Mouse (Mus musculus): ENCODE data around the gene Ubald2. TPM values are rescaled to one million over a fixed set of nuclear protein-coding genes. Genes with fewer than 3 reads are reported as not detected.
"Not testable (repeated sequence)": the region's sequence is repeated elsewhere in the genome, so short reads cannot be mapped to it uniquely, and the experiment has no call there.

Ubald2 gene
- polyA plus RNA-seq, 2 experiments: 50.3 to 70.9 TPM

DNA sequence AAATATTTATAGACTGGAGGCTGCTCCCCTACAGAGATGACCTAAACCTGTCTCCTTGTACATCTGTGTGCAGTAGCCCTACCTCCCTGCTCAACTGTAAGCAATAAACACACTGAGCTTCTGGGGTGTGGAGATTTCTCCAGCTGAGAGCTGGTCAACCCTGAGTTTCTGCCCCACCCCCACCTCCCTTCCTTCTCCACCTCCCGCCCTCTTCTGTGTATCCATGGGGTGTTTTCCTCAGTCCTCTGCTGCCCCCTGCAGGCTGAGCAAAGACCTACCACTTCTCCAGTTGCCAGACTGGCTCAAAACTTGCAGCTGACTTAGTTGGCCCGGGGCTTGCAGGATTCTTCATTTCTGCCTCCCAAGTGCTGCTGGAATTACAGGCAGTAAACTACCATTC is 29.9 kb downstream of the Ubald2 start:
- Histone ChIP-seq H3K9me3 (ENCODE audit: control insufficient read depth, low read length) (no peaks in the 10 kb centered on the region), H3K9ac (replicated peaks) (no peak overlapping the region), H3K27ac (no peak overlapping the region), H3K4me3 (ENCODE audit: insufficient read depth in 1 of 2, low read depth in 2 of 2, low read length in 2 of 2) (no peak overlapping the region), H3K4me2 (ENCODE audit: low read depth) (no peak overlapping the region), H3K27me3 (ENCODE audit: control insufficient read depth, insufficient read depth, low read length) (no peaks in the 10 kb centered on the region), H3K36me3 (replicated peaks; ENCODE audit: control insufficient read depth, insufficient read depth, low read depth) (no peaks in the 10 kb centered on the region), H3K4me1 (replicated peaks; ENCODE audit: control insufficient read depth in 2 of 2, insufficient read depth in 2 of 2, low read length in 1 of 2) (peaks cover 0 to 3% of the 10 kb centered on the region in 2 experiments; a peak in 2 of 4 replicates)
- 5% methylated on average over 2 of the region's 2 CpGs for WGBS (ENCODE audit: insufficient replicate concordance)
- peak; percentile 94 for TF ChIP-seq CTCF (IDR thresholded peaks at IDR 0.05; ENCODE audit: low read depth)
- no peak for TF ChIP-seq EP300 (IDR thresholded peaks at IDR 0.05; ENCODE audit: low read depth)
- DNase-seq (ENCODE audit: low read depth in 3 of 3, low spot score in 3 of 3) (peak; percentile 54 to 65 (median 58)), ATAC-seq (ENCODE audit: insufficient read depth) (peak; percentile 53; the same call in 1 of the 2 replicates)

DNA sequence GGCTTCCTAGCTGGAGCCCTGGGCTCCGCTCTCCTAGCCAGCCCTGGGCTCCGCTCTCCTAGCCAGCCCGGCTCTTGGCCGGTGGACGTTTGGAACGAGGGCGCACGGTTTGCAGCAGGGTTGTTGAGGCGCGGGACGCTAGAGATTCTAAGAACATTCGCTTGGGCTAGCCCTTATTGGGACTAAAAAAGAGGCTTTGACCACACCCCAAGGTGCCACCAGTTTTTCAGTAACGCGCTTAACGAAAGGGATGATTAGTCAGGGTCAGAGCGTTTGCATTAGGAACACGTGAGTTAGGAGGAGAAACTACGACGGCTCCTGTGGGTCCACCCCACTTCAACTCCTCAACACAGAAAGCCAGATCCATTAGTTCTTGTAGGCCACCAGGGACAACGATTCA is 32.2 kb downstream of the Ubald2 start, which contains the start of gene Qrich2:
Gene Qrich2, minus strand, starts transcription at position 101 of the 400 bp plus-strand sequence.
- peaks cover 0 to 3% of the 10 kb centered on the region in 2 experiments; a peak in 2 of 4 replicates for H3K4me1 ChIP-seq (replicated peaks; ENCODE audit: control insufficient read depth in 2 of 2, insufficient read depth in 2 of 2, low read length in 1 of 2)
- H3K4me2 ChIP-seq (ENCODE audit: low read depth): no peak within 1 kb of the TSS
- ATAC-seq (ENCODE audit: insufficient read depth): no peak
- no peaks in the 10 kb centered on the region for H3K27me3 ChIP-seq (ENCODE audit: control insufficient read depth, insufficient read depth, low read length)
- H3K4me3 ChIP-seq (ENCODE audit: insufficient read depth in 1 of 2, low read depth in 2 of 2, low read length in 2 of 2): no peak within 1 kb of the TSS
- 55% methylated on average over 20 of the region's 20 CpGs for WGBS (ENCODE audit: insufficient replicate concordance)
- TF ChIP-seq CTCF (IDR thresholded peaks at IDR 0.05; ENCODE audit: low read depth): no peak
- TF ChIP-seq EP300 (IDR thresholded peaks at IDR 0.05; ENCODE audit: low read depth): no peak
- no peak within 1 kb of the TSS for H3K27ac ChIP-seq
- no peaks in the 10 kb centered on the region; the same call in 1 of the 2 replicates for H3K36me3 ChIP-seq (replicated peaks; ENCODE audit: control insufficient read depth, insufficient read depth, low read depth)
- H3K9ac ChIP-seq (replicated peaks): no peak within 1 kb of the TSS
- no peak for DNase-seq (ENCODE audit: low read depth in 3 of 3, low spot score in 3 of 3)
- H3K9me3 ChIP-seq (ENCODE audit: control insufficient read depth, low read length): no peaks in the 10 kb centered on the region

DNA sequence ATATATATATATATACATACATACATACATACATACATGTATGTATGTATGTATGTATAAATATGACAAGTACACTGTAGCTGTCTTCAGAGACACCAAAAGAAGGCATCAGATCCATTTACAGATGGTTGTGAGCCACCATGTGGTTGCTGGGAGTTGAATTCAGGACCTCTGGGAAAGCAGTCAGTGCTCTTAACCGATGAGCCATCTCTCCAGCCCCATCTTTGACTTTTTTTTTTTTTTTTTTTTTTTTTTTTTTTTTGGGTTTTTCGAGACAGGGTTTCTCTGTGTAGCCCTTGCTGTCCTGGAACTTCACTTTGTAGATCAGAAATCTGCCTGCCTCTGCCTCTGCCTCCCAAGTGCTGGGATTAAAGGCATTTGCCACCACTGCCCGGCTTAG is 34.4 kb downstream of the Ubald2 start:
- H3K9ac ChIP-seq (replicated peaks); H3K9me3 ChIP-seq (ENCODE audit: control insufficient read depth, low read length); DNase-seq (ENCODE audit: low read depth in 3 of 3, low spot score in 3 of 3); H3K4me3 ChIP-seq (ENCODE audit: insufficient read depth in 1 of 2, low read depth in 2 of 2, low read length in 2 of 2); ATAC-seq (ENCODE audit: insufficient read depth); H3K4me2 ChIP-seq (ENCODE audit: low read depth); H3K27ac ChIP-seq; H3K4me1 ChIP-seq (replicated peaks; ENCODE audit: control insufficient read depth in 2 of 2, insufficient read depth in 2 of 2, low read length in 1 of 2); H3K27me3 ChIP-seq (ENCODE audit: control insufficient read depth, insufficient read depth, low read length); H3K36me3 ChIP-seq (replicated peaks; ENCODE audit: control insufficient read depth, insufficient read depth, low read depth): not testable (repeated sequence)
- WGBS (ENCODE audit: insufficient replicate concordance): 60% methylated on average over 3 of the region's 3 CpGs

DNA sequence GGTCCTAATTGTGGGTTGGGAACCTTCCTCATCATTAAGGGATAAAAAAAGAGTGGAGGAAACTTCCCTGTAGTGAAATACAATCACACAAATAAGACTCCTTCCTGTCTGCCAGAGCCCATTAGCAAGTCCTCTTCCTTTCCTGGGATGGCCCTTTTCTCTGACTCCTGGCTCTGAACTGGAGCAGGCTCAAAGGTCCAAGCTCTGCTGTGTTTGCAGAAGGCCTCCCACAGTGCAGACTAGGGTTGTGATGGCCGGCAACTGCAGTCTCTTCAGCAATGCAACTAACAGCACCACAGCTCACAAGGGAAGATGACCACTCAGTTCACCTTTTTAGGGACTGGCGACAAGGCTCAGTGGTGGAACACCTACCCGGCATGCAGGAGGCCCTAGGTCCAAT is 36.4 kb downstream of the Ubald2 start:
- no peaks in the 10 kb centered on the region for H3K27me3 ChIP-seq (ENCODE audit: control insufficient read depth, insufficient read depth, low read length)
- H3K27ac ChIP-seq: no peak overlapping the region
- no peaks in the 10 kb centered on the region for H3K4me1 ChIP-seq (replicated peaks; ENCODE audit: control insufficient read depth in 2 of 2, insufficient read depth in 2 of 2, low read length in 1 of 2)
- no peak overlapping the region for H3K4me2 ChIP-seq (ENCODE audit: low read depth)
- ATAC-seq (ENCODE audit: insufficient read depth) (no peak), DNase-seq (ENCODE audit: low read depth in 3 of 3, low spot score in 3 of 3) (no peak)
- TF ChIP-seq CTCF (IDR thresholded peaks at IDR 0.05; ENCODE audit: low read depth) (no peak), EP300 (IDR thresholded peaks at IDR 0.05; ENCODE audit: low read depth) (no peak)
- H3K9ac ChIP-seq (replicated peaks): no peak overlapping the region
- 76% methylated on average over 3 of the region's 3 CpGs for WGBS (ENCODE audit: insufficient replicate concordance)
- no peaks in the 10 kb centered on the region for H3K9me3 ChIP-seq (ENCODE audit: control insufficient read depth, low read length)
- H3K4me3 ChIP-seq (ENCODE audit: insufficient read depth in 1 of 2, low read depth in 2 of 2, low read length in 2 of 2): no peak overlapping the region
- peaks cover 10% of the 10 kb centered on the region for H3K36me3 ChIP-seq (replicated peaks; ENCODE audit: control insufficient read depth, insufficient read depth, low read depth)

DNA sequence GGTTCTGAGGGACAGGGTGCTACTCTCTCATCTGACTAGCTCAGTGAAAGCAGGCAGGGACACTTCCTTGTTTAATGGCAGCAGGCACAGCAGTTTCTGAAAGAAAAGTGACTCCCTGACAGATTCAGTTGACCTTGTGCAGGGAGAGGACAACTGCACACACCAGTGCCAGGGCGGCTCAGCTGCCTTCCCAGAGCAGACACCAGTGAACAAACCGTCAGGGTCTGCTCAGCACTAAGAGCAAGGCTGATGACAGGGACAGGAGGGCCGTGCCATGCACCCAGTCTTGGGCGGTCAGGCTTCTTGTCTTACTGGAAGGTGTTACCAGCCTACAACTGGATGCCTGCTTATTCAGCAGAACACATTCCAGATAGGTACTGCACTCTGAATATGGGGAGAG is 37.0 kb downstream of the Ubald2 start:
- 80% methylated on average over 4 of the region's 4 CpGs for WGBS (ENCODE audit: insufficient replicate concordance)
- TF ChIP-seq EP300 (IDR thresholded peaks at IDR 0.05; ENCODE audit: low read depth) (no peak), CTCF (IDR thresholded peaks at IDR 0.05; ENCODE audit: low read depth) (no peak)

More for the DNA sequence above, 37.0 kb downstream of the Ubald2 start:
- DNase-seq (ENCODE audit: low read depth in 3 of 3, low spot score in 3 of 3): no peak
- H3K27me3 ChIP-seq (ENCODE audit: control insufficient read depth, insufficient read depth, low read length): no peaks in the 10 kb centered on the region
- H3K27ac ChIP-seq: no peak overlapping the region
- no peak overlapping the region for H3K4me2 ChIP-seq (ENCODE audit: low read depth)
- H3K9me3 ChIP-seq (ENCODE audit: control insufficient read depth, low read length): no peaks in the 10 kb centered on the region
- no peak overlapping the region for H3K9ac ChIP-seq (replicated peaks)
- peaks cover 13% of the 10 kb centered on the region for H3K36me3 ChIP-seq (replicated peaks; ENCODE audit: control insufficient read depth, insufficient read depth, low read depth)
- ATAC-seq (ENCODE audit: insufficient read depth): no peak
- H3K4me1 ChIP-seq (replicated peaks; ENCODE audit: control insufficient read depth in 2 of 2, insufficient read depth in 2 of 2, low read length in 1 of 2): no peaks in the 10 kb centered on the region
- H3K4me3 ChIP-seq (ENCODE audit: insufficient read depth in 1 of 2, low read depth in 2 of 2, low read length in 2 of 2): no peak overlapping the region
